Mouse (Mus musculus) spleen, adult 2 months (tissue): ENCODE measurements around the gene Galnt2.

ENCODE experiments used
- CTCF ChIP-seq: fragments of 200-500 bp; IDR thresholded peaks from 2 replicates; pipeline ENCODE4 v1.5.1; 2011; ENCODE audit warnings: mild to moderate bottlenecking, inconsistent platforms; ENCODE audit not compliant: insufficient read depth, insufficient read length, insufficient replicate concordance; ENCODE audit errors: extremely low read depth
- POLR2A ChIP-seq: fragments of 200-500 bp; IDR thresholded peaks from 2 replicates; pipeline ENCODE4 v1.6.1; 2011; ENCODE audit warnings: low read depth, low read length, inconsistent platforms

DNA sequence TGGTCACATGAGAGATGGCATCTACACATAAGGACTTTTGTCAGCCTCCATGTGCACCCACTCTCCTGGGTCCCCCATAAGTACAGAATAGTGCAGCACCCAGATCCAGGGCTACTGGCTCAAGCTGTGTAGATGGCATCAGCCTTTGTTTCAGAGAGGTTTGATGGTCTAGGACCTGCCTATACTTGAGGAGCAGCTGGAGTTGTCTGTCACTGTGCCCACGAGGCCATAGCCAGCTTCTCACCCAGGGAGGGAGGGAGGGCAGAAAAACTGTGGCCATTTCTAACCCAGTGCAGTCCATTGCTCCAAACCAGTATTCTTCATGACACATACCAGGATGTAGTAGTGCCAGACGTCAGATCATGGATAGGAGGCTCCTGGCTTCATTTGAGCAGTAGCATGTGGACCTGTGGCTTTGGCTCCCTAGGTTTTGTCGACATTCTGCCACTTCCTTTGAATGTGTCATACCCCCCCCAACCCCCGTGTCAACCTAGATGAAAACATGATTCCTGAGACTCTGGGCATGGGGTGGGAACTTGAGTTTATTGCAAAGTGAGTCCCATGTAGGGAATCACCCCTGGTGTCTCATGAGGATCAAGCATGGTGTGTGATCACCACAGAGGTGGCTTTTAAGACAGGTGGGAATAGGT is 57.1 kb downstream of the Galnt2 start:
- TF ChIP-seq CTCF (no peak), POLR2A (no peak)
